Mouse (Mus musculus) megakaryocyte progenitor cell, adult 5-6 weeks (primary cell): ENCODE measurements around the gene Prune2. TPM values are rescaled to one million over a fixed set of nuclear protein-coding genes. Genes with fewer than 3 reads are reported as not detected.

Source experiments
- ATAC-seq: replicated peaks from 2 replicates; pipeline ENCODE4 v1.8.0; 2016; ENCODE audit warnings: mild to moderate bottlenecking, moderate TSS enrichment, inconsistent platforms; ENCODE audit not compliant: poor library complexity
- total RNA-seq, 2 experiments: library from RNA; stranded (forward) in 1 of 2; stranded (reverse) in 1 of 2; fragments of 157-497, 149-512 nt in 1 of 2; fragments of 200-1000 nt in 1 of 2; gene quantifications; 2 replicates each; pipeline versions ENCODE4 v1.2.3 to v1.2.4; 2015 to 2017

Gene Prune2
- total RNA-seq, 2 experiments from 2014 or later, result 0.12 to 1.8 TPM

DNA sequence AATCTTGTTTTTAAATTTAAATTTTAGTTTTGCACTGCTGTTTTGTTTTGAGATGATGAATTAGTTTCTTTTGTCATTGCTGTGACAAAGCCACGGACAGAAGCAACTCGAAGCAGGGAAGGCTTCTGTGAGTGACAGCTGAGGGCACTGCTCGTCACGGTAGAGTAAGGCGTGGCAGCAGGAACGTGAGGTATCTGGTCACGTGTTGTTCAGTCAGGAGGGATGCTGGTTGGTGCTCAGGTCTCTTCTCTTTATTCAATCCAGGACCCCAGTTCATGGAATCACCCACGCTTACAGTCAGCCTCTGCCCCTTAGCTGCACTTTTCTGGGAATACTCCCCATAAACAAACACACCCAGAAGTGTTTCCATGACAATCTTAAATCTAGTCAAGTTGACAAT is 38.3 kb downstream of the Prune2 start:
- no peak for ATAC-seq

DNA sequence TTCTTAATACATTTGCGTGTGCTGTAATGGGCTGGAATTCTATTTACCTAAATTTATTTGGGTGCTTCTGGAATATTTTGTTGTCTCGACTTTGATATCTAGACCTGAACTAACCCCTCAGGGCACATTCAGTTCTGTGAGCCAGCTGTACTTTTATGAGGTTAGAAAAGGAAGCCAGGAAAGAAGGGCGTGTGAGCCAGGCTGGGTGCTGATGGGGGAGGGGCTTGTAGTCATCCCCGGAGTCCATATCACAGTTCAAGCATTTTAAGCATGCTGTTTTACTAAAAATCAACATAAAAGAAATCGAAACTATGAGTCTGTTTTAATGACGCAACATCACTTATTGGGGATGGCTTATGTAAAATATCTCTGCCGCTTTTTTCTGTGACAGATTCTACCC is 42.0 kb downstream of the Prune2 start:
- ATAC-seq, result no peak

DNA sequence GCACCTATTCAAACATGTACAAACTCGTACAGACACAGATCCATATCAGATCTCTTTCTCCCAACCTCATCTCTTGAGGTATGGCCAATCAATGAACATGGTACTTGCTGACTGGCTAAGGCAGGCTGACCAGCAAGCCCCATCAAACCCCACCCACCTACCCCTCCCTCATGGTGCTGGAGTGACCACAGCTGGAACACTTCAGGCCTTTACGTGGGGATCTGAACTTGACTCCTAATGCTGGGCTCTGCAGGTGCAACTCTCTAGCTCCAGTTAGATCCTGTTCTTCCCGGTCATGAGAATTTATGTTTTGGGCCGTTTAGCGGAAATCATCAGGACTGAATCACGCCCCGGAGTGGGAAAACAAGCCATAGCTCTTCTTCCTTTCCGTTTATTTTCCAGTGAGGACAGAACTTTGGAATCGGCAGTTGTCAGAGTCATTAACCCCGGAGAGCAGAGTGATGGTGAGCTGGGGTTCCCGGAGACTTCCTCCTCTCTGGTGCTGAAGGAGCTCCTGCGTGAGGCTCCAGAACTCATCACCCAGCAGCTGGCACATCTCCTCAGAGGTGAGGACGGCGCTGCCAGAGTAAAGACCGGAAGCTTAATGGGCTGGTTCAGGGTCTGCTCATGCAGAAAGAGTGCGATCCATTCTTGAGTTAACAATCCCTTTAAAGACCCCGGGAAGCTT is 50.4 kb downstream of the Prune2 start:
- no peak for ATAC-seq

DNA sequence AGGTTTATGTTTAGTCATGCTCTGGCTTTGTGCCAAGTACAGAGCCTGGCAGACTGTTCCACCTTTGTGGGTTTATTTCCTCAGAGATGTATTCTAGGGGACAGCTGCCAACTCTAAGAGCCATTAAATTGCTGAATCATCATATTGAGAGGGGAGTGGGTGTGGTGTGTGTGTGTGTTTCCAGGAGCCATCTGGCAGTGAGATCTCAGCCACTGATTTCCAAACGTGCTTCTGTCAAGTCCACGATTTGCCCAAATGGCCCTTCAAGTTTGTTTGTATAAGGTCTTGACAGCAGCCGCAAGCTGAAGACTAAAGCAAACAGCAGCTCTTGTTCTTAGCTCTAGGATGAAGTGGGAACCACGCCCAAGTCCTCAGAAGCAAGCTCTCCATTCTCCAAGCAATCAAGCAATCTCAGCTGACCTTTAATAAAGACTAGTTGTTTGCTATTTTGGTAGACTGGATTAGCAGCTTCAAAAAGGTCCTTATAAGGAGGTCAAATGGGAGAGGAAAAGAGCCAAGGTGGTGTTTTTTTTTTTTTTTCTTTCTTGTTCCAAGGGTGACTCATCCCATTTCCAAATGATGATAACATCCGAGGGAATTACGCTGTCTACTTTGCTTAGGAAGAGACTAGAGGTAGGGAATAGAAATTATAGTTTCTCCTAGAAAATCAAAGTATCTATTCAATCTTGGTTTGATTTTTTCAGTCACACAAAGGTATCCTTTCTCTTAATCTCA is 55.5 kb downstream of the Prune2 start:
- ATAC-seq, result peak; percentile 76

DNA sequence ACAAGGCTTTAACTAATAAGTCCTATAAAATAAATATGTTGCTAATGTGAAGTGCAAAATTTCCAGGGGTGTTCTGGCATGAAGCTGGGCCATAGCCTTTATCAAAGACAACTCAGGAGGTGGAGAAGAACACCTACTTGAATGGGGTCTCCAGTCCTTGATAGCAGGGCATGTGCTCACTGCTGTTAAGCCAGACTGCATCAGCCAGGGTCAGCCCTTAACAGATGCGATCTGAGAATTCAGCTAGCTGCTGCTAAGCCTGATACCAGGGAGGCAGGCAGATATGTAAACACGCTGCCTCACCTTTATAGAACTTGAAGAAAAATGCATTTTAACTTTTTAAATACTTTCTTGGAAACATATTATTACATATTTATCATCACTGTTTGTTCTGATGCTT is 57.2 kb downstream of the Prune2 start:
- ATAC-seq, result no peak

DNA sequence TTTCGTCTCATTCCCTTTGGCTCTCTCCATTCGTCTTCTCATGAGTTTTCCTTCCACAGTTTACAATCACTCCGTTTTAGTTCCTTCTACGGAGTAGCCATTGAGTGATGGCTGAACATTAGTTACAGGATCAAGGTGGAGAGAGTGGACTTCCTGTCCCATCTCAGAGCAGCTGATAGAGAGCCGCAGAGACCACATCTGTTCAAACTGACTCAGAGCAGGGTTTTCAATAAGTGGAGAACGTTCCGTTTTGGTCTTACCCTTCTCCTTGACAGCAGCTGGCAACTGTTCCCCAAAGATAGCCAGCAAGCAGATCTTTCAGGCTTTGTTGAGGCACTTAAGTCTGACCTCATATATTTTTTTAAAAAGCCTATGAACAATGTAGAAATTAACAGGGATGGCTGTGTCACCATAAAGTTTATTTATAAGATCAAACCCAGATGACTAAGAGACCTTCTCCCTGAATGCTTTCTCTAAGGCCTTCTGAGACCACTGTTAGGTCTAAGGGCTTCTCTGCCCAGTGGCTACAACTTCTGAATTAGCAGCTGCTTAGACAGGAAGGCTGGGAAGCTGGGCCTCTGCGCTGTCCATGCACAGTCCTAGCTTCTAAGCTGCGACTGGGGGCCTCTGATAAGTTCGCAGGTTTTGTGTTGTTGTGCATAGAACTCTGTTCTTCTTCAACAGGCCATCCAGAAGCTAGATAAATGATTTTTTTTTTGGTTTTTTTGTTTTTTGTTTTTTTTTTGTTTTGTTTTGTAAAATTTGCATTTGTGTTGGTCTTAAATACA is 58.6 kb downstream of the Prune2 start:
- ATAC-seq, result peak; percentile 61

DNA sequence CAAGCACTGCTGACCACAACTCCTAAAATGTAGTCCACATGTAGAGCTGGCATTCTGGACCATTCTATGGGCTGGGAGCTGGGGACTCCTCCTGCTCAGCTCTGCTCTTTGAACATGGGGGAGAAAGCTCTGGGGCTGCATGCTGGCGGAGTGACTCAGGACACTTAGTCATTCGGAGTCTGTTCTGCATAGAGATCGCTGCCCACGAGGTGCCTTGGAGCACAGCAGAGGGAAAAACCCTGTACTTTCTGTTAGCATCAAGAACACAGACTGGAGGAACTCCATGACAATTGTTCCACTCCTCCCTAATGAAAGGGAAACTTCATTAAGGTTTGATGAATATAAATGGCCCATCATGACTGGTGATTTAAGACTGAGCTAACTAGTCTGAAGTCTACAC is 68.8 kb downstream of the Prune2 start:
- ATAC-seq, result no peak

DNA sequence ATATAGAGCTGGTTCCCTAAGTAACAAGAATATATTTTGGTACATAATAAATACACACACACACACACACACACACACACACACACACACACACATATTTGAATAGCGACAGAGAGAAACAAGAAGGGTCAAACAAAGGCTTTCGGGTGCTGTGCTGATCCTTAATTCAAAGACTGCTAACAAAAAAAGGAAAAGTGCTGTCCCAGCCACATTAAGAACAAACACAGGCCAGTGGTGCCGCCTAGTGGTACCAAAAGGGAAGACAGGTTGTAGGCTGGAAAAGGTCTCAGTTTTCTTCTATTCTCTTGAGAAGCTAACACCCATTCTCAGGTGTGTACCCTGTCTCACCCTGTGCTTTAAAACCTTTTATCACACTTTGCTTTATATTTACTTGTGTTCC is 74.4 kb downstream of the Prune2 start:
- ATAC-seq, result peak; percentile 77

DNA sequence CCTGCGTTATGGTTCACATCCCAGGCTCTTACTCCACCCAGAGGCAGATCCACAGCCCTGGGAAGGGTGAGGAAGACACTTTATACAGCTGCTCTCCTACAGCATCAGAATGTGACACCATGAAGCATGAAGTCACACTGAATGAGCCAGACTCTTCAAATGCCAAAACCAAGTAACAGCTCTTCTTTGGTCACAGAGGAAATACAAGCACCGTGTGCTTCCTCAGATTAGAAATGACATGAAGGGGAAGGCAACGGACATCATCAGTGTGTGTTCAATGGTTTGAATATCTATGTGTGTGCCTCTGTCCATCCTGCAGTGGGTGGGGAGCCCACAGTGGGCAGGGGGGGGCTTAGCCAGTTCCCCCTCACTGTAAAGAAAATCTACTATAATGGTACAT is 76.4 kb downstream of the Prune2 start:
- ATAC-seq, result peak; percentile 74

DNA sequence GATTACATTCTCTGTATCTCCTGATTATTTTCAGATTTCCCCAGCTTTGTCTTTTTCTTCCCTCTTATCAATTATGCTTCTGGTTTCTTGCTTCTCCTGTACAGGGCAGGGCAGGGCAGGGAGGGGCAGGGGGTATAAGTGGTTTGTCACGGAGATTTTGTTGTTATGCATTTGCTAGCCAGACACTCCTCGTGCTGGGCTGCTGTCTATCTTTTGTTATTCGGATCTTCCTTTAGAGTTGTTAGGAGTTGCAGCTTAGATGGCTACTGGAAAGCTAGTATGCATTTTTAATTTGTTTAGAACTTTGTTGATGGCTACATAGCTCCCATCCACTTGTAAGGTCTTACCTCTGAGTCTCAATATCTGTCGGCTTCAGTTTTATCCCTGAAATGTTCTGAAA is 91.0 kb downstream of the Prune2 start:
- no peak for ATAC-seq

DNA sequence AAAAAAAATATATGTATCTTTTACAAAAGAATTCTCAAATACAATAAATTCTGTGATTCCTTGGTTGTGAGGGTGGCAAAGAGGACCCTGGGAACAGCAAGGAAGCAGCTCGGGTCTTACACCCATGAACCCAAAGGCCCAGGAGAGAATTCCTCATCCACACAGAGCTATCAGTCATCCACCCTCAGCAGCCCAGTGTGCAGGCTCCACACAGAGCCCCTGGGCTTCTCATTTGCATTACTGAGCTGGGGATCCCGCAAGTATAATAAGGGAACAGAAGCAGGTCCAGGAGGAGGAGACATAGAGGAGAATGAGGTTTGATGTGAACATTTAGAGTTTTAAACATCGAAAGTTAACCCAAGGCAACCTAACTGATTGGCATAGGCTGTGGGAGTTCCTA is 100.0 kb downstream of the Prune2 start:
- ATAC-seq, result no peak

DNA sequence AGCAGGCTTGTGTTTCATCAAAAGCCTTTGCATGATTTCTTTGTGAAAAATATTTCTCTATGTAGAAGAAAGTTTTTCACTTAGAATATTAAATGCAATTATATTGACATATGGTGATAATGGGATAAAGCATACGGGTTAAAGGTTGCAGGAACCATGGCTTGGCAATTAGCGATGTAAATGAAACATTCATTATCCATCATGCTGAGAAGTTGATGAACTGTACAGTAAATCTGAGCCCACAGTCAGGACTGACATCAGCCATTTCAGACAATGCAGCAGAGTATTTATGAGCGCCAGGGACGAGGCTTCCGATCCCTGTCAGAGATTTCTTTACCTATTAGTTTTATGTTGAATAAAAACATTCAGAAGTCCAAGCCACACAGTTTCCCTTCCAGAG is 104.2 kb downstream of the Prune2 start:
- ATAC-seq, result no peak

DNA sequence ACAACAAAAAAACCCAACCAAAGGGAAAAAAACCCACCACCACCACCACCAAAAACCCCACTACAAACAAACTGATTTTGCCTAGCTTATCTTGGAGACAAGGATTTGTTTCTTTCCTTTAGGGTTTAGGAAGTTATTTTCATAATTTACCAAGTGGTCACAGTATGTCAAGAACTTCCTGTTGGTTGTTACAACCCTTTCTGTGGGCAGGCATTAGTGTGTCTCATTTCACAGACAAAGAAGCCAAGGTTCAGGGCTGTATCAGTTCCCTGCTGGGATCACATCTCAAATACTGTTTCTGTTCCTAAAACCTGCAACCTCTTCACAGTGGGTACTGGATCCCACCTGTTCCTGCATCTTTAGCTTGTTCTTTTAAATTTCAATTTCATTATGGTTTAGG is 108.5 kb downstream of the Prune2 start:
- ATAC-seq, result peak; percentile 82

DNA sequence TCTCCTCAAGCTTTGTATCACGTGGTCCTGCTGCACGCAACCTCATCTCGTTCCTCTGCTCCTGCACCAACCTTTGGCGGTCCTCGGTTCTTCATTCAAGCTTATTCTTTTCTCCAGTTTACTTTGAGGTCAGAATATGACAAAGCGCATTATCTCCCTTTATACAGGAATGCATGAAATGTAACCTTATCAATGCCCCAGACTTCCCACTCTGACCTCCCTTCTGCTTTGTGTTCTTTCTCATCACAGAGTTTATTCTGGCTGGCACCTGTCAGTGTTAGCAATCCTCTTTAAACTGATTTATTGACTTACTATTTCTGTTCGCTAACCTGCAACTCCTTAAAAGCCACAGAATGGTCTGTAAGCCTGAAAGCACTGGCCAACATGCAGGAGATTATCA is 113.1 kb downstream of the Prune2 start:
- ATAC-seq, result peak; percentile 50

DNA sequence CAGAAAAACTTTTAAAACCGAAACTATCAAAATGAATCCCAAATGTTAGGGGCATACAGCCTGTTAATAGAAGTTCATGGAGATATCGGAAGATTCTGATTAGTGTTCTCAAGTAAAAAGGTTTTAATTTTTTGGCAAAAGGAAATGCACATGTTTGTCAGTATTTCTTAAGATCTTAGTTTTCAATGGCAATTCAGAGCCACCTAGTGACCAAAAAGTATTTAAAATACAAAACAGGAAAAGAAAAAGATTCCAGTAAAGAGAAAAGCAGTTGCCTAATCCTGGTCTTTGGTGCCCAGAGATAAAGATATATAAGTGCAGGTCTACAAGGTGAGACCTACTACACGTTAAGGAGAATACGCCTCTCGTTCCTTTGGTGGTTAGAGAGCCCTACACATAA is 115.3 kb downstream of the Prune2 start:
- ATAC-seq, result no peak

DNA sequence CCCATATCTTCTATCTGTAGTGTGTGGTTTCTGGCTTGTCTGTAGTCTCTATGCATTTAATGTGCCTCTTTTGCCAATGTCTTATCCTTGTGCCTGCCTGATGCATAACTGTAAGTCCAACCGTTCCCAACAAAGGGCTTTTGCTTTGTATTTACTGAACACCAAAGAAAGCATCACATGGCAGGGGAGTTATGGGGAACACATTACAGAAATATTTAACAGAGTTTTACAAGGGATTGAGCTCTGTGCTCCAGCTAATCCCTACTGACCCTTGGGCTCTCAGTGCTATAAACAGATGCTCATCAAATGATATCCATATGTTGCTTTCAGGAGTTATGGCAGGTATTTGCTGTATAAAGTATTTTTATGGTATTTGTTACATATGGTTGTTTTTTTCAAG is 116.3 kb downstream of the Prune2 start:
- ATAC-seq, result no peak

DNA sequence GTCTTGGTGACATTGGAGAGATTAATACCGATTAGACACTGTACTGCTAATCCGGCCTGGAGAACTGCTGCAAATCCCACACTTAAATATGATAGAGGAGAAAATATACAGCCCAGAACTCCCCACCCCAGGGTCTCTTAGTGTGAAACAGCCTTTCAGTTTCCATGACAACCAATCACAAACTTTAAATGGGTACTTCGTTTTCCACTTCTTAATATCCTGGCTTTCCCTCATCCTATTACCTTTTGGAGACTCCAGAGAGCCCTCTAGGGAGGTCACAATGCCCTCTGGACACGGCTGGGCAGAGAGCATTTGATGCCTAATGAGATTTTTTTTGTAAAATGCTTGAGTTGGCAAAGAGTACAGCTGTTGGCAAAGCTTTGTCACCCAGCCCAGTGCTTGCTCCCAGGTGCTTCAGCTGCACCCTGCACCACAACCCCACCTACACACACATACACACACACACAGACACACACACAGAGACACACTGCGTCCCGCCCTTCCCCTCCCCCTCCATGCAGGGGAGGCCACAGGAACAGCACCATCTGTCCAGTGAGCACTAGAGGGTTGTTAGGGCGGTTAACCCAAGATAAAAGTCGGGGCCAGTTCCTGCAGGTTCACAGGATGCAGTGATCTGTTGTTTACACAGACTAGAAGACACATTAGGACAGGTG is 122.9 kb downstream of the Prune2 start:
- ATAC-seq, result no peak

DNA sequence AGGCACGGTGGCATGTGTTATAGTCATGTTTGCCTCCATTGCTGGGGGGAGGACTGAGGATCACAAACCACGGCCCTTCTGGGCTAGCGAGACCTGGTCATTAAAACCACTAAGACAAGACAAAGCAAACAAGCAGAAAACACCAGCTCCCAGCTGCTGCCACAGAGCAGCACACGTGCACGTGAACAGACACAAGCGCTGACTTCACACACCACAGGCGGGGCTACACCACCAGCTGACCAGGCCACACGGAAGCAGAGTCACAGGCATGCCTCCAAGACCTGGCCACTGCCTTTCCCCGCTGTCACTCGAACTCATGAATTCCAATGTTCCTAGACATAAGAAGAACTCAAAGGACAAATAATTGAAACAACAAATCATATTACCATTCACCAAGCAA is 125.5 kb downstream of the Prune2 start:
- no peak for ATAC-seq

DNA sequence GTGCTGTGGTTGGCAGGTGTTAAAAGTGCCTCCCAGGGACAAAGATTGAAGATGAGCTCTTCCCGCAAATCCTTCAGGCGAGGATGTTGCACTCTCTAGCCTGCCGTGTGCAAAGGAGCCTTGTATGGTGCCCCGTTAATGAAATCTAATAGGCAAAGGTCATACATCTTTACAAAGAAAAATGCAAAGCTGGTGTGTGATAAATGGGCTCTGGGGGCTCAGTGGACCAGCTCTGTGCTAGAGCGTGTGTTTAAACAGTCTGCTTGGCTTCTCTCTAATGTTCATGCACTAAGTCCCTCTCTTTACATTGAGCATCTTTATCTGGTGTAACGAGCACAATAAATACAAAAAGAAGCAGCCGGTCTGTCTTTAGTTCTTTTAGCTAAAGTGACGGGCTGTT is 138.1 kb downstream of the Prune2 start:
- ATAC-seq, result no peak

DNA sequence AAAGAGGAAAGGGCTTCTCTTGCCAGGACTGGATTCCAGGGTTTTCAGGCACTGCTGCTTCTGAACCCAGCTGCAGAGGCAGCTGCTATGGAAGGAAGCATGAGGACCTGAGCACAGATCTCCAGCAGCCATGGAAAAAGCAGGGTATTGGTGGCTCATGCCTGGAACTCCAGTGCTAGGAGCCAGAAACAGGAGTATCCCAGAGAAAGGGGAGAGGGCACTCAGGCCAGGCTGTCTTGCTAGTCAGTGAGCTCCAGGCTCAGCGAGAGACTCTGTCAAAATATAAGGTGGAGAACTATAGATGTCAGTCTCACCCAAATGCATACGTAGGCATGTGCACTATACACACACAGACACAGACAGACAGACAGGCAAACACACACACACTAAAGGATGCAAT is 140.4 kb downstream of the Prune2 start:
- ATAC-seq, result no peak

DNA sequence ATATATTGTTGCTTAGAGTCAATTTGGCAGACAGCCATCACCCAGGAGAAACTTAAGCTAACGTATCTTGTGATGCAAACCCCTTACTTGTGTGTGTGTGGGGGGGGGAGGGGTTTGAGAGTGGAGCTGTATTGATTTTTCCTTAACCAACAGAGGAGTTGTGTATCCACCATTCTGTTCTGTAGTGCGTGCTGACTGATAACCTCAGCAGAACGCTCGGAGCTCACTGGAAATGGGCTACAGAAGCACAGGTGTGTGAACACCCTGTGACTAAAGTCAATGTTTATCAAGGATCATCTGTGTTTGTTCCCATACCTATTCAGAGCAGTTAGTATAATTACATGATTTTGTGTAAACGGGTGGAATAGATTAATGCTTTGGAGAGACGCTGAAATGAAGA is 141.3 kb downstream of the Prune2 start:
- ATAC-seq, result no peak
